Mouse (Mus musculus): ENCODE results near the gene Tmem59l.

Tmem59l gene

GRCm38 (mm10) chr8:70487993-70488796, 1.0 kb upstream of the Tmem59l start:
- DNase-seq = peak; percentile 62 to 72

- DNase-seq = peak; percentile 78 to 82
Measured at GRCm38 (mm10) chr8:70486191-70486681, 922 bp downstream of the Tmem59l start.

- no peak for DNase-seq
Measured at GRCm38 (mm10) chr8:70482943-70483342, 4.2 kb downstream of the Tmem59l start.

GRCm38 (mm10) chr8:70481908-70482307, 5.2 kb downstream of the Tmem59l start:
- DNase-seq = no peak

GRCm38 (mm10) chr8:70477269-70477982, 9.7 kb downstream of the Tmem59l start:
- peak in 1 of 2 experiments; percentile 54 for DNase-seq

GRCm38 (mm10) chr8:70476333-70477268, 10.6 kb downstream of the Tmem59l start, which contains the start of gene Klhl26:
Gene Klhl26, minus strand, starts transcription at chr8:70476968.
- DNase-seq = peak; percentile 96 to 98

GRCm38 (mm10) chr8:70471856-70472255, 15.3 kb downstream of the Tmem59l start:
- peak; percentile 77 to 79 for DNase-seq

GRCm38 (mm10) chr8:70469938-70470337, 17.2 kb downstream of the Tmem59l start:
- no peak for DNase-seq

- no peak for DNase-seq
Measured at GRCm38 (mm10) chr8:70469295-70469916, 17.8 kb downstream of the Tmem59l start.

- no peak for DNase-seq
Measured at GRCm38 (mm10) chr8:70468733-70469132, 18.4 kb downstream of the Tmem59l start.

- no peak for DNase-seq
Measured at GRCm38 (mm10) chr8:70467907-70468306, 19.3 kb downstream of the Tmem59l start.

- no peak for DNase-seq
Measured at GRCm38 (mm10) chr8:70467229-70467725, 19.9 kb downstream of the Tmem59l start.

- no peak for DNase-seq
Measured at GRCm38 (mm10) chr8:70466771-70467170, 20.4 kb downstream of the Tmem59l start.

- DNase-seq = no peak
Measured at GRCm38 (mm10) chr8:70466305-70466704, 20.9 kb downstream of the Tmem59l start.

- DNase-seq = no peak
Measured at GRCm38 (mm10) chr8:70465701-70466100, 21.5 kb downstream of the Tmem59l start.

GRCm38 (mm10) chr8:70464162-70464561, 23.0 kb downstream of the Tmem59l start:
- DNase-seq = no peak

- DNase-seq = no peak
Measured at GRCm38 (mm10) chr8:70463306-70463705, 23.9 kb downstream of the Tmem59l start.

GRCm38 (mm10) chr8:70462516-70462813, 24.7 kb downstream of the Tmem59l start:
- DNase-seq = no peak

GRCm38 (mm10) chr8:70461765-70462515, 25.2 kb downstream of the Tmem59l start:
- DNase-seq = no peak

- peak; percentile 77 to 78 for DNase-seq
Measured at GRCm38 (mm10) chr8:70460606-70461005, 26.6 kb downstream of the Tmem59l start.

GRCm38 (mm10) chr8:70460199-70460598, 27.0 kb downstream of the Tmem59l start:
- DNase-seq = peak in 1 of 2 experiments; percentile 52

Data from cerebellum, postnatal 25 days (tissue).